In the genomic region with DNA sequence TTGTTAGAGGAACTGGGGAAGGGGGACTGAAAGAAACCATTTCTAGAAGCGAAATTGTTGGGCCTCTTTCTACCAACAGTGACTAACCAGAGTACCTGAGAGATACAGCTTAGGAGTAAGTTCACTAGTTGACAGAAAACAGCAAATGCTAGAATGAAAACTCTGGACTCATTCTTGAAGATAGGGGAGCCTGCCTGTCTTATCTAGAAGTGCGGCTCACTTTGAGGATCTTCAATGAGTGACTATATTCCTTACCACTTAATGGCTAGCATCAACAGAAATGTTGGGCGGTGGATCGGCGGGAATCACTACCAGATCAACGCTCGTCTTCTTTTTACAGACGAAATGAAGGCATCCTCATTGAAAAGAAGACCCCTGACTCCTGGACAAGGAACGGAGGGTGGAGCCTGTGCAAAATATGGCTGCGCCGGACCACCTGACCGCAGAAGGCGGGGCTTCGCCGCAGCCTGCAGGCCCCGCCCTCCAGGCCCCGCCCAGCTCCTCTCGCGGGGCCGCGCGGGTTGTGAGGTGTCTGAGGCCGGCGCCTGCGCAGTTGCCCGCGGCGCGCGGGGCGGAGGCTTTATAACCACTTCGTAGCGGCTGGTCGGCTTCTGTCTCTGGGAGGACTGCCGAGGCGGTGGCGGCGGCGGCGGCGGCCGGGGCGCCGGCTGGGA, we compare ENCODE assay signal across 8 mouse cellular contexts. TPM values are rescaled to one million over a fixed set of nuclear protein-coding genes. Genes with fewer than 3 reads are reported as not detected.
A peak's percentile ranks its signal among the peaks of the same experiment; 100 is the strongest.
DNase-seq lines count a peak whose midpoint lies in the region; ATAC-seq and TF ChIP-seq lines count a peak whose summit lies in the region.

No protein-coding gene starts in this region.

- in situ Hi-C loops in ES-E14 (cut with MboI; ENCODE audit: low sequenced_read_pairs in 2 of 2, unreplicated experiment in 2 of 2): no loop called here

- DNase-seq in ES-E14 (ENCODE audit: low read depth, low spot score): peak; percentile 91
- DNase-seq in cerebellum, adult 11-12 months: peak; percentile 97
- peak; percentile 98 for DNase-seq in heart, postnatal 4 days
- DNase-seq in layer of hippocampus, adult 8-10 months (ENCODE audit: low spot score in 2 of 2): peak; percentile 91 to 95
- peak; percentile 93 for DNase-seq in ovary, adult 18-20 months (ENCODE audit: low spot score)
- DNase-seq in thymus, postnatal 0 days (ENCODE audit: low spot score): peak; percentile 95

- peak overlapping the region; percentile 95 for H3K4me2 ChIP-seq in forebrain, embryonic 16.5 days (ENCODE audit: low read length)
- peak overlapping the region; percentile 100 for H3K4me2 ChIP-seq in lung, embryonic 15.5 days

- peak overlapping the region; percentile 84 for H3K9ac ChIP-seq in ES-E14 (ENCODE audit: insufficient read depth, low read depth, low read length, poor library complexity, severe bottlenecking)
- peak overlapping the region; percentile 88 for H3K9ac ChIP-seq in forebrain, embryonic 16.5 days (replicated peaks; ENCODE audit: low read depth, low read length)
- H3K9ac ChIP-seq in lung, embryonic 15.5 days: peak overlapping the region; percentile 87

- ATAC-seq in forebrain, embryonic 16.5 days: peak; percentile 97
- ATAC-seq in lung, embryonic 15.5 days (ENCODE audit: borderline replicate concordance, extremely low read depth, low FRiP score, low TSS enrichment): peak; percentile 96

- no peaks in the 10 kb centered on the region for H3K27me3 ChIP-seq in forebrain, embryonic 16.5 days (replicated peaks; ENCODE audit: control insufficient read depth, insufficient read depth, low read length)
- no peaks in the 10 kb centered on the region for H3K27me3 ChIP-seq in lung, embryonic 15.5 days

- WGBS in forebrain, embryonic 16.5 days: 4% methylated on average over 38 of the region's 44 CpGs
- WGBS in lung, embryonic 15.5 days: 4% methylated on average over 44 of the region's 44 CpGs

- no peaks in the 10 kb centered on the region for H3K9me3 ChIP-seq in ES-E14 (ENCODE audit: control insufficient read depth, insufficient read depth, low read depth, low read length)
- no peaks in the 10 kb centered on the region for H3K9me3 ChIP-seq in forebrain, embryonic 16.5 days (ENCODE audit: control insufficient read depth, low read length)
- H3K9me3 ChIP-seq in lung, embryonic 15.5 days: no peaks in the 10 kb centered on the region

- H3K36me3 ChIP-seq in ES-E14 (ENCODE audit: control insufficient read depth, insufficient read depth, low read length, poor library complexity, severe bottlenecking): no peaks in the 10 kb centered on the region; the same call in 1 of the 2 replicates
- no peaks in the 10 kb centered on the region for H3K36me3 ChIP-seq in forebrain, embryonic 16.5 days (ENCODE audit: control insufficient read depth, insufficient read depth)
- H3K36me3 ChIP-seq in lung, embryonic 15.5 days: no peaks in the 10 kb centered on the region

- peaks cover 2 to 8% of the 10 kb centered on the region in 2 experiments for H3K4me1 ChIP-seq in ES-E14 (ENCODE audit: control insufficient read depth in 2 of 2, insufficient read depth in 2 of 2, low read length in 2 of 2, poor library complexity in 1 of 2)
- H3K4me1 ChIP-seq in forebrain, embryonic 16.5 days (replicated peaks; ENCODE audit: control insufficient read depth, insufficient read depth, low read length): peaks cover 15% of the 10 kb centered on the region
- peaks cover 11% of the 10 kb centered on the region for H3K4me1 ChIP-seq in lung, embryonic 15.5 days

- peak overlapping the region; percentile 77 to 92 for H3K4me3 ChIP-seq in ES-E14 (ENCODE audit: insufficient read depth in 1 of 2, low read depth in 1 of 2, low read length in 2 of 2, poor library complexity in 1 of 2, severe bottlenecking in 1 of 2)
- H3K4me3 ChIP-seq in forebrain, embryonic 16.5 days (replicated peaks; ENCODE audit: low read length): peak overlapping the region; percentile 85
- peak overlapping the region; percentile 66 for H3K4me3 ChIP-seq in lung, embryonic 15.5 days

- H3K27ac ChIP-seq in ES-E14 (ENCODE audit: insufficient read depth, low read depth, low read length, poor library complexity, severe bottlenecking): peak overlapping the region; percentile 20; the same call in 1 of the 2 replicates
- peak overlapping the region; percentile 88 for H3K27ac ChIP-seq in forebrain, embryonic 16.5 days (ENCODE audit: low read length)
- H3K27ac ChIP-seq in lung, embryonic 15.5 days: peak overlapping the region; percentile 88

TF ChIP-seq in ES-E14, 5 proteins besides CTCF, POLR2A, EP300 and RAD21:
- TF ChIP-seq CHD2 (IDR thresholded peaks at IDR 0.05; ENCODE audit: low read depth, low read length) (no peak), ZNF384 (IDR thresholded peaks at IDR 0.05; ENCODE audit: low read depth, low read length) (no peak), ZC3H11A (IDR thresholded peaks at IDR 0.05; ENCODE audit: borderline replicate concordance, low read depth, low read length) (0 out of 2 replicates have a peak, but pooled peaks have one; percentile 14), HCFC1 (IDR thresholded peaks at IDR 0.05; ENCODE audit: borderline replicate concordance, insufficient read depth, low read length) (no peak)

RNA-seq across cellular contexts. Expression of gene Rnf19b, which starts 0.4 kb away (rescaled TPM):
- total RNA-seq in ES-E14 (2012; rRNA removed): 47.1 and 66.7 TPM in 2 replicates
- polyA plus RNA-seq in forebrain, embryonic 16.5 days (2015; fragmentation: Nextera tagmentation; extraction: Ambion mirVana): 21.0 and 26.5 TPM in 2 replicates
- total RNA-seq in heart, postnatal 4 days (2021): 10 to 100 TPM; 27.0 to 27.9 TPM
- 10 to 100 TPM; 38.6 to 49.5 (median 41.8) TPM for total RNA-seq in layer of hippocampus, adult 8-10 months (2022)
- polyA plus RNA-seq in lung, embryonic 15.5 days (2015; fragmentation: Nextera tagmentation; extraction: Ambion mirVana): 7.3 and 7.6 TPM in 2 replicates
- 9.4 and 11.0 TPM in 2 replicates for polyA plus RNA-seq in thymus, postnatal 0 days (2015; fragmentation: Nextera tagmentation; extraction: Ambion mirVana)

RNA-seq across cellular contexts. Expression of gene Tmem54, which starts 47.7 kb away (rescaled TPM):
- total RNA-seq in ES-E14 (2012; rRNA removed): 10.0 and 18.8 TPM in 2 replicates
- polyA plus RNA-seq in forebrain, embryonic 16.5 days (2015; fragmentation: Nextera tagmentation; extraction: Ambion mirVana): not detected in 2 replicates
- not detected for total RNA-seq in heart, postnatal 4 days (2021)
- total RNA-seq in layer of hippocampus, adult 8-10 months (2022): not detected
- polyA plus RNA-seq in lung, embryonic 15.5 days (2015; fragmentation: Nextera tagmentation; extraction: Ambion mirVana): 16.7 and 18.8 TPM in 2 replicates
- 2.0 and 2.2 TPM in 2 replicates for polyA plus RNA-seq in thymus, postnatal 0 days (2015; fragmentation: Nextera tagmentation; extraction: Ambion mirVana)

Comparison
In these comparisons a context has a peak if more than half of its experiments do, and no peak if none do; other contexts are left out.
1. Peak in every context shown above with its lines: DNase-seq, ATAC-seq, H3K4me3 ChIP-seq and H3K27ac ChIP-seq.
2. H3K27ac ChIP-seq: peak in every context shown above with its lines; median percentile 88 in forebrain, embryonic 16.5 days; 88 in lung, embryonic 15.5 days; 20 in ES-E14.
3. RNA of gene Tmem54, which starts 47.7 kb away (total RNA-seq): 10.0 to 18.8 TPM in ES-E14; not detected in heart, postnatal 4 days and not detected in layer of hippocampus, adult 8-10 months; every median in the first group is over 10 times any median in the second.